Mouse (Mus musculus) small intestine, adult 2 months (tissue): ENCODE results near the gene Gm20388. TPM values are rescaled to one million over a fixed set of nuclear protein-coding genes. Genes with fewer than 3 reads are reported as not detected.

Experiments used
- H3K27ac ChIP-seq: fragments of 200-500 bp; 2 replicates; pipeline ENCODE4 v1.5.1; 2012; ENCODE audit warnings: low read depth, low read length, control low read depth, inconsistent platforms; ENCODE audit not compliant: insufficient read depth
- H3K27me3 ChIP-seq: fragments of 200-500 bp; 2 replicates; pipeline ENCODE4 v1.6.1; 2012; ENCODE audit warnings: mild to moderate bottlenecking, moderate library complexity, low read length, inconsistent platforms; ENCODE audit not compliant: control insufficient read depth, insufficient read depth
- H3K36me3 ChIP-seq: fragments of 200-500 bp; 2 replicates; pipeline ENCODE4 v1.6.1; 2012; ENCODE audit warnings: mild to moderate bottlenecking, low read length, control low read depth, inconsistent platforms; ENCODE audit not compliant: control insufficient read depth, insufficient read depth
- H3K4me1 ChIP-seq: fragments of 200-500 bp; 2 replicates; pipeline ENCODE4 v1.6.1; 2012; ENCODE audit warnings: low read length, inconsistent platforms, mixed read lengths; ENCODE audit not compliant: control insufficient read depth, insufficient read depth, insufficient read length
- H3K4me3 ChIP-seq: fragments of 200-500 bp; 2 replicates; pipeline ENCODE4 v1.5.1; 2012; ENCODE audit warnings: low read depth, mild to moderate bottlenecking, control low read depth, inconsistent platforms, low read length, moderate library complexity
- CTCF ChIP-seq: fragments of 200-500 bp; IDR thresholded peaks from 2 replicates; pipeline ENCODE4 v1.5.1; 2012; ENCODE audit warnings: low read depth, mild to moderate bottlenecking, control low read depth, inconsistent platforms, low read length, moderate library complexity, mixed read lengths; ENCODE audit not compliant: insufficient replicate concordance, insufficient read length; ENCODE audit errors: extremely low read depth
- POLR2A ChIP-seq: fragments of 200-500 bp; IDR thresholded peaks from 2 replicates; pipeline ENCODE4 v1.6.1; 2012; ENCODE audit warnings: low read depth, mild to moderate bottlenecking, control low read depth, inconsistent platforms, low read length, moderate library complexity
- WGBS: fragments of 180-500 bp; shearing (Covaris S2); methylation state at CpG from one replicate; pipeline ENCODE4 v1.1.7; 2018; 5-methylcytosine and 5-hydroxymethylcytosine counted together
- polyA plus RNA-seq: library from polyadenylated mRNA; depleted of rRNA; stranded (reverse); fragments of >200 nt; gene quantifications from 2 replicates; pipeline ENCODE4 v1.2.3, GENCODE M21; 2012

Gm20388 gene
- polyA plus RNA-seq, 1 experiment, result 37.3 TPM

- no peak overlapping the region for H3K4me3 ChIP-seq
Observed at GRCm38 (mm10) chr8:123696167-123696566, 3785.5 kb downstream of the Gm20388 start.

DNA sequence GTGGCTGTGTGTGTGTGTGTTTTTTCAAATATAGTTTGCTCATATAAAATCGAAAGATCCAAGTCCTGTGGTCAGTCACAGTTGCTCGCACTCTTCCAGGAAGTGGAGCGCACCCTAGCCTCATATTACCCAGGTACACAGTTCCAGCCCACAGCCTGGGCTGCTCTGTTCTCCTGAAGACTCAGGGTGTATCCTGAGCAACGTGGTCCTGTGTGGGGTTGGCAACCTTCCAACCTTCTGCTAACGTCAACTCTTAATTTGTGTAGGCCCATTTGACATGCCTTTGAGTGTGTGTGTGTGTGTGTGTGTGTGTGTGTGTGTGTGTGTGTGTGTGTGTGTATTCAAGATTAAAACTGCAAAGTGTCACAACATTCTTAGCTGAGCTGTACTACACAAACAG is 3786.7 kb downstream of the Gm20388 start:
- H3K4me3 ChIP-seq, result no peak overlapping the region
- H3K27me3 ChIP-seq, result no peaks in the 10 kb centered on the region
- no peak overlapping the region for H3K27ac ChIP-seq
- 28% methylated on average over 5 of the region's 5 CpGs for WGBS
- H3K4me1 ChIP-seq, result peaks cover 5% of the 10 kb centered on the region; the same call in 1 of the 2 replicates
- TF ChIP-seq POLR2A, result no peak
- TF ChIP-seq CTCF, result no peak
- H3K36me3 ChIP-seq, result no peaks in the 10 kb centered on the region

More at GRCm38 (mm10) chr8:123696167-123696566, 3785.5 kb downstream of the Gm20388 start:
- TF ChIP-seq CTCF (no peak), POLR2A (no peak)
- Histone ChIP-seq H3K27ac (no peak overlapping the region), H3K27me3 (no peaks in the 10 kb centered on the region), H3K4me1 (peaks cover 3% of the 10 kb centered on the region; the same call in 1 of the 2 replicates), H3K36me3 (no peaks in the 10 kb centered on the region)
- WGBS, result 75% methylated on average over 9 of the region's 9 CpGs

DNA sequence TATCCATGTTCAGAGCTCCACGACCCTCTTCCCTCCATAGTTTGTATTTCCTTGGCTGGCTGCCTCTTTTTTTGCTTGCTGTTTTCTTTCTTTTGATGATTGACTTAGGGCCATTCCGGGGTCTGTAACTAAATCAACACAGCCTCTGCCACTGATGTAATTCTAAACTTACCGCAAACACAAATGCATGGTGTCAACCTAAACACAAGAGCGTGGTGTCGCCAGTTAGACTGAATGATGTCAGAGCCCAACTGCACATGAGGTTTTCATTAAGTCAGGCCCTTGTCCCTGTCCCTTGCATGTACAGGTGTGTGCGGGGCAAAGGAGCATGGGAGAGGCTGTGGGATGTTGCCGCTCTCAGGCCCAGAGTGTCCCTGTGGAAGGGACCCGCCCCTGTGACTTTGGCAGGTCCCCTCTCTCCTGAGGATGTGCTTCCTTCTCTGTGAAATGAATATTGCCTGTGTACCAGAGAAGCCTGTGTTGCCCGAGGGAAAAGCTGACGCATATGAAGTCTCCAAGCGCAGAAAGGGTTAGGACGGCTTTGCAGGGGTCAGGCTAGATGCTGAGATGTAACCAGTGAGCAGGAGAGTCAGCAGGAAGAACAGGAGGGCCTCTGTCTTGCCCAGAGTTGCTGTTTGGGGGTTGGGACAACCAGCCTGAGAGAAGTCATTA is 3789.9 kb downstream of the Gm20388 start:
- H3K27ac ChIP-seq, result no peak overlapping the region
- no peak for TF ChIP-seq CTCF
- no peak for TF ChIP-seq POLR2A
- H3K27me3 ChIP-seq, result no peaks in the 10 kb centered on the region
- no peak overlapping the region for H3K4me3 ChIP-seq
- WGBS, result 79% methylated on average over 12 of the region's 12 CpGs
- no peaks in the 10 kb centered on the region for H3K36me3 ChIP-seq
- H3K4me1 ChIP-seq, result peaks cover 5% of the 10 kb centered on the region; the same call in 1 of the 2 replicates

DNA sequence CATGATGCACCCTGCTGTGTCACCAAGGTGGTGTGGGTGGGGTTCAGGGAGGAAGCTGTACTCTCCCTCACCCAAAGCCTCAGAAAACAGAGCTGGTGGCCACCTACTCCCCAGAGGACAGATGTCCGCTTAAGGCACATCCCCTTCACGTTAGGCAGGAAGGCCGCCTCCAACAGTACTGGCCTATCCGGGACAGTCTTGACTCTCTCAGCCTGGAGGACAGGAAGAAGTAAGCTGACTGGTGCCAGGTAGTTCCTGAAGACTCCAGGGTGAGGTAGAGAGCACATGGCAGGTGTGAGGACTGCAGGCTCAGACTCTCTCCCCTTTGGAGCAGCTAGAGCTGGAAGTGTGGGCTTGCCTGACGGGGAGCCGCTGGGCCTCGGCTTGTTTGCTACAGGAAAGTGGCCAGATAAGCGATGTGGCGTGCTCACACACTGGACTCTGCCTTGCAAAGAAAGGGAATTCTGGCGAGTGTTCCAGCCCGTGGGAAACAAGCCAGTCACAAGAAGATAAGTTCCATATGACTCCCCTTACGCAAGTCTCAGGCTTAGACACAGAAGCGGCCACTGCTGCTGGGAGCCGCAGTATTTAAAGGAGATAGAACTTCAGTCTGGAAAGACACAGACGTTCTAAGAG is 3791.4 kb downstream of the Gm20388 start:
- 27% methylated on average over 15 of the region's 15 CpGs for WGBS
- TF ChIP-seq CTCF, result no peak
- TF ChIP-seq POLR2A, result no peak
- H3K4me3 ChIP-seq, result no peak overlapping the region
- H3K36me3 ChIP-seq, result no peaks in the 10 kb centered on the region
- no peak overlapping the region for H3K27ac ChIP-seq
- H3K27me3 ChIP-seq, result no peaks in the 10 kb centered on the region
- H3K4me1 ChIP-seq, result peaks cover 5% of the 10 kb centered on the region; the same call in 1 of the 2 replicates

DNA sequence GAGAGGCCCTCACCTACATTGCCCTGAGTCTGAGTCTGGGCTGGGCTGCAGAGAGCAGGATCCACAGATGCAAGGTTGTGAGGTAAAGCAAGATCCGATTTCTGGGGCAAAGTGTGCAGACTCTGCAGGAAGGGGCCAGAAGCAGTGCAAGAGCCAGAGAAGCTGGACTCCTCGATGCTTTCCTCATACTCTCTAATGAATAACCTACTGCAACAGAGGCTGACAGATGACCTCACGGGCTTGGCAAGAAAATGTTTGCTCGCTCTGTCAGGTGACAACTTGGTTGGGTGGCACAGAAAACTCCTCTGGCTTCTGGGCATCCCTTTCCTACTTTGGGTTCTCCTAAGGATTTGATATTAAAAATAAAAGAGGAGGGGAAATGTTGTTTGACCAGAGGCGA is 3794.7 kb downstream of the Gm20388 start:
- 59% methylated on average over 5 of the region's 5 CpGs for WGBS
- Histone ChIP-seq H3K36me3 (no peaks in the 10 kb centered on the region), H3K4me1 (peaks cover 20% of the 10 kb centered on the region), H3K27ac (no peak overlapping the region), H3K4me3 (no peak overlapping the region), H3K27me3 (no peaks in the 10 kb centered on the region)
- TF ChIP-seq CTCF, result no peak

- no peak for TF ChIP-seq CTCF
- Histone ChIP-seq H3K4me3 (no peak overlapping the region), H3K4me1 (peaks cover 22% of the 10 kb centered on the region), H3K27ac (no peak overlapping the region), H3K36me3 (no peaks in the 10 kb centered on the region), H3K27me3 (no peaks in the 10 kb centered on the region)
- 92% methylated on average over 16 of the region's 16 CpGs for WGBS
Observed at GRCm38 (mm10) chr8:123707137-123707536, 3796.5 kb downstream of the Gm20388 start.

DNA sequence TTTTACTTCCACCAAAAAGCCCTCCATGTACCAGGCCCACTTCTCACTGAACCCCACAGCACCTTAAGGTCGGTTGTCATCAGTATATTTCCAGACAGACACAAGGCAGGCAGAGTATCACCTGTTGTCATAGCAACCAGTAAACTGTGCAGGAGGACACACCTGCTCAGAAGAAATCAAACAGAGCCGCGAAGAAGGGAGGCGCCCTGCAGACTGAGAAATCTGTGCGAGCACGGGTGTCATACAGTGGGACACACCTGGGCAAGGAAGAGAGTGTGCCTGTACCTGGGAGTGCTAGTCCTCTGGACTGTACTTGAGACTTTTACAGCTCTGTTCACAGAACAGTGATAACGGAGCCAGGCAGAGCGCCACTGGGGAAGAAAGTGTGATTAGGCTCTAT is 3798.1 kb downstream of the Gm20388 start:
- peak overlapping the region; percentile 38 for H3K27ac ChIP-seq
- no peak overlapping the region for H3K4me3 ChIP-seq
- 16% methylated on average over 8 of the region's 8 CpGs for WGBS
- no peaks in the 10 kb centered on the region for H3K36me3 ChIP-seq
- TF ChIP-seq POLR2A, result no peak
- TF ChIP-seq CTCF, result no peak
- H3K27me3 ChIP-seq, result no peaks in the 10 kb centered on the region
- H3K4me1 ChIP-seq, result peaks cover 22% of the 10 kb centered on the region
